Mouse (Mus musculus) ZHBTc4 (cell line): Measurements from ENCODE around the gene Habp2.

Experiments
- DNase-seq: peaks from one replicate; pipeline ENCODE4 v3.0.0-alpha.2; 2011; ENCODE audit warnings: low read depth, low spot score

Habp2 gene

DNA sequence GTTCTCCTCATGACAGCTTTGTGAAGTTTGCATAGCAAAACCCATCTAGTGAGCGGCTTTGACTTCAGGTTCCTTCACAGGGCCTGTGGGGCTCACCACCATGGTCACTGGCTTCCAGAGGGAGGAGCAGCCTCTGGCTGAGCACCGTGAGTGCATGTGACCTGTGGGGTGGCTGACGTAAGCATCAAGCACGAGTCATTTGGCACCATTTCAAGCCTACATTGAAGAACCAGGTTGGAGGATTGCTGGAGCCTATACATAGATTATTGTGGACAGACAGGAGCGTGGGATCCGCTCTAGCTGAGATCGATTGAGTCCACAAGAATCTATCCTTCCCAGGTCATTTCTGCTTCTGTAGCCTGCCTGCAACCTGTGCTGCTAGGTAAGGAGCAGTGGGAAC, at the start of gene Habp2:
Gene Habp2, plus strand, starts transcription at position 272 of the 400 bp plus-strand sequence.
- DNase-seq = no peak

DNA sequence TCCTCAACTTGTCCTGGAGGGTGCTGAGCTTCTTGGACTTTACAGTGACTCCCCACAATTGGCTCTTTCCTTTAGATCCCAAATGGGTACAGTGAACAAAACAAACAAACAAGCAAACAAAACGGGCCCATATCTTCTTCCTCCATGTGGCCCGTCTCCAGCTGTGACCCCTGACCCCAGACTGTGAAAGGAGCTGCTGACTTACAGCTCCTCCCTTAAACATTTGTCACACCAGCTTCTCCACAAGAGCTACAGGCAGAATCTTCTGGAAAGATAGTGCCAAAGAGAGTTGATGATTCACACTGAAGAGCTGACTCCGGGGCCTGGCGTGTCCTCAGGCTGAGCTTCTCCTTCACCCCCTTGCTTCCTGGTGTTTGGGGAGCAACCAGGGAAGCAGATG, 48.4 kb upstream of the Habp2 start:
- DNase-seq = no peak

DNA sequence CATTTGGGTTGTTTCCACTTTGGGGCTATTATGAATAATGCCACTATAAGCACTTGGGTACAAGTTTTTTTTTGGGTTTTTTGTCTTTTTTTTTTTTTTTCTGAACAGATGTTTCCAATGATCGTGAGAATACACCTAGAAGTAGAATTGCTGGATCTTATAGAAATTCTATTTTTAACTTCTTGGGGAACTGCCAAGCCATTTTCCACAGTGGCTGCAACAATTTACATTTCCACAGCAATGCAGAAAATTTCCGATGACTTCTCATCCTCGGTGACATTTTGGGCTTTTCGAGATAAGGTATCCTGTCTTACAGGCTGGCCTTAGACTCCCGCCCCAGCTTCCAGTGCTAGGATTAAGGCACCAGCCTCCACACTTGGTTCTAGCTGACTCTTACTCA, 41.7 kb upstream of the Habp2 start:
- no peak for DNase-seq

DNA sequence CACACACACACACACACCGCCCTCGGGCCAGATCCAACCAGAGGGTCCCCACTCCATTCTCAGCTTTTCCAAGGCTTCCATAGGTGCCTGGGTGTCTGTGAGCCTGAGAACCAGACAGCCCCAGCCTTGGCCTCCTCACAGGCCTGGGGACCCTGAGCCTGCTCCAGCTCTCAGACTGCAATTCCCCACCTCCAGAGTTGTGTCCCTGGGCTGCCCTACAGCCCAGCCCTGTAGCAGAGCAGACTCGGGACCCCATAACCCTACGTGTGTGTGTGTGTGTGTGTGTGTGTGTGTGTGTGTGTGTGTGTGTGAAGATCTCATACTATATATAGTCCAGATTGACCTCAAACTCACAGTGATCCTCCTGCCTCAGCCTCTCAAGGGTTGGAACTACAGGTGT, 34.1 kb upstream of the Habp2 start:
- DNase-seq = no peak

DNA sequence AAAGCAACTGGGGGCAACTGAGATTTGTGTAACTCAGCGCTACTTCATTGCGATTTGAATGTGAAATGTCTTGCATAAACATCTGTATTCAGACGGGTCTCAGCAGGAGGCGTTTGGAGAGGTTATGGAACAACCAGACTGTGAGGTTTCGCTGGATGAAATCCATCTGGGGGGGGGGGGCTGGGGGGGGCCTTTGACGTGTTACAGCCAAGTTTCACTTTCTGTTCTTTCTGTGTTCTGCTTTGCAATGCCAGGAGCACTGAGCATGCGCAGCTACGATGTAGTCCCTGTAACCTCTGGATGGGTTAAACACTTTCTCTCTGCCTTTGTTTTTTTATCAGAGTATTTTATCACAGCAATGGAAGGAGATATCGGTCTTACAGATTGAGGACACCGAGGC, 33.7 kb upstream of the Habp2 start:
- DNase-seq = no peak

DNA sequence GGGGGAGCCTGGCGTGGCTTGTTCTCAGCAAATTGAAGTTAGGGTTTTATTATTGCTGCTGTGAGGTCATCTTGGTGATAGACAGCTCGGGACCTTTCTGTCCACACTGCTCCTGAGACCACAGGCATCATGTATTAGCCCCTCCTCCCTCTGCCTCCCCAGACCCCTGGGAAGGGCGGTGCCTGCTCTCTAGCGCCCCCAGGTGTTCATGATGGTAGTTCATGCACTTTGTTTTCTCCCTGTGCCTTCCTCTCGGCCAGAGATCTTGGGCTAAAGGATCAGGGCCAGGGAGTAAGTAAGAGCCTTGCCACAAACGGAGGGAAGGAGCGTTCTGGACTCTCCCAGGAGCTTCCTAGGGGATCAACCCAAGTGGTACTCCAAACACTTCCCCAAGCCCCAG, 32.2 kb upstream of the Habp2 start:
- peak; percentile 65 for DNase-seq

DNA sequence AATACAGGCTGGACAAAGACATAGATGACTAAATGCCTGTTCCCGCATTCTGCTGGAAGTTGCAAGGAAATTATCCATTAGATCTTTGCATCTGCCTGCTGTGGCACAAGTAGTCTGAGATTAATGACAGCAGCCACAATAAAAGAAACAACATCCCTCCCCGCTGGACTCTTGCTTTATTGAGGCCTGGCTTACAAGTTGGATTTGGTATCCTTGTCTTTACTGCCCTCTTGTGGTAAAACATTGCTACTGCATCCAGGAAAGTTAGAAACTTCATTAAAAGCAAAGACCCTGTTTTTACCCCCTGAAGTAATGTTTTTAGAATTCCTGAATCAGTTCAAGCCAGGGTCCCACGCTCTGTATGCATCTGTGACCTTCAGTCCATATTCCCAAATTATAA, 31.4 kb upstream of the Habp2 start:
- peak; percentile 64 for DNase-seq

DNA sequence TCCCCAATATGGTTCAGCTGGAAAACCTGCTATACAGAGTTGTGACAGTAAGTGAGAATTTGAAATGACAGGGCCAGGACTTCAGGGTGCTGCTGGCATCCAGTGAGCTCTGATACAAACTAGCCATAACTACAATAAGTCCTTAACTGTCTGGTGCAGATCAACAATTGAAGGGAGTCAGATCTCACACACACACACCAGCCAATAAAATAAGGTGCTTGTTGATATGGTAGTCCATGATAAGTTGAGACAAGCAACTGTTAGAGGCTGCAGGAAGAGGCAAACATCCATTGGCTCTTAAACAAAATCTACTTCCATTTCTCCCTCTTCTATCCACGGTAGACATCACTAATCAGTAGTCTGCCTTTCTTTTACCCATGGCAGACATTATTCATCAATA, 30.7 kb upstream of the Habp2 start:
- no peak for DNase-seq

DNA sequence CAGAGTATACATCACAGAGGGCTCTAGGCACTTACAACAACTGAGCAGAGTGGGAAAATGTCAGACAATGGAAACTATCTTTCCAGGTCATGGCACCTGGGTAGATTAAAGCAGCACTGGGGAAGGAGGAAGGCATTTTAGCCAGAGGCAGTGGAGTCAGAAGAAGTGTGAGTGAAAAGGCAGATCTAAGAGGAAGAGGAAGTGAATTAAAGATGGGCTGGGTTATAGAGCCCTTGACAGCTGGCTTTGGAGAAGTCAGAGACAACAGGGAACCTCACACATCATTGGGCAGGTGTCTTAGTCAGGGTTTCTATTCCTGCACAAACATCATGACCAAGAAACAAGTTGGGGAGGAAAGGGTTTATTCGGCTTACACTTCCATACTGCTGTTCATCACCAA, 30.2 kb upstream of the Habp2 start:
- no peak for DNase-seq

DNA sequence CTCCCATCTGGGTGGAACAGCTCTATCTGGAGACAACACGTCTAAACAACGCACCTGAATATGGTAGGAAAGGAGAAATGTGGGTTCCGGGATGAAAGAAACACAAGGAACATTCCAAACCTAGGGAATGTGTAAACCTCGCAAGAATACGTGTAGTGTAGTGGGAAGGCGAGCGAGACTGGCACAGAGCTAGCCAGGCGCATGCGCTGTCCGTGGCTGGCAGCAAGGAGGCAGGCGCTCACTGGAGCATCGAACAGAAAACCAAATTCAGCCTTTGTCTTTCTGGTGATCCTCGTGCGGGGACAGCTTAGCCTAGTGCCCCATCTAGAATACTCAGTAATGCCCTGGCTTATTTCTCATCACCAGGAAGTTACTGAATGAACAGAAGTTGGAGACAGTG, 23.2 kb upstream of the Habp2 start:
- no peak for DNase-seq

DNA sequence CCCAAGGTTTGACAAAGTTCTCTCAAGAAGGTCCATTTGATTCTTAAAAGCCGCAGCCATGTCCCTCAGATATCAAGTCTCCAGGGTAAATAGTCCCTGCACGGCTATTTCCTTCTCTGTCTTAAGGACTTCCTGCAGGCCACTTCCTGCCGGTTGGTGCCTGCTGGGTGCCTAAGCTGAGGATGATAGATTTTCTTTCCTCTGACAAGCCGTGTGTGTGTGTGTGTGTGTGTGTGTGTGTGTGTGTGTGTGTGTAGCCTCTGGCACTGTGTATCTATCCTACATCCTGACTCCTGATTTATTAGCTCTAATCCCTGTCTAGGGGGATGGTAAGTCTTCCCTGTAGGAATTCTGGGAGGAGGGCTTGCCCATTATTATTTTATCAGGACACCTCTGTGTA, 22.8 kb upstream of the Habp2 start:
- no peak for DNase-seq

DNA sequence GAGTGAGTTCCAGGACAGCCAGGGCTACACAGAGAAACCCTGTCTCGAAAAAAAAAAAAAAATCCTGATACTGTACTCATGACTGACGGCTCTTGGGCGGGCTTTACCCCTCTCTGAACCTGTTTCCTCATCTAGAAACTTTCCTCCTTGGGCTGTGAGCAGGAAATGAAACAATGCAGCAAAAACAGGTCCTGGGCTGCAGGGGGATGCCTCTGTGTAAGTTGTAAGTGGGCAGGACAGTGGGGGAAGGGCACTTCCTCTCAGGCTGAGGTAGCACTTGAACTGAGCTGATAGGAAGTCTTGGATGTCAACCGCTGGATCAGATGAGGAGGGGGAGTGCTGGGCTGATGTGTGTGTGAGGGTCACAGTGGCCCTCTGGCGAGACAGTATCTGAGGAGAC, 21.8 kb upstream of the Habp2 start:
- no peak for DNase-seq

DNA sequence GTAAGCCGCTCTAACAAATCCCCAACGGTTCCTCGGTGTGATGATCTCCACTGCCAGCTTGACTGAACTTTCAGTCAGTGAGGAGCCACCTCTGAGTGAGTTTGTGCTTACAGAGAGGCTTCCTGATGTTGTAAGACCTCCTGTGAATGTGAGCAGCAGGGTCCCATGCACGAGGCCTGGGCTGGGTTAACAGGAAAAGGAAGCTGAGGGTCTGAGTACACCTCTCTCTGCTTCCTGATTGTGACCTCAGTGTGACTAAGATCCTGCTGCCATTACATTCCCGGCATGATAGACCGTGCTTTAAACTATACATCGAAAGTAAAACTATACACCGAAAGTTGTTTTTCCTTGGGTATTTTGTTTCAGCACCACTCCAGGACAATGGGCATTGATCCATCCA, 14.9 kb upstream of the Habp2 start:
- no peak for DNase-seq

DNA sequence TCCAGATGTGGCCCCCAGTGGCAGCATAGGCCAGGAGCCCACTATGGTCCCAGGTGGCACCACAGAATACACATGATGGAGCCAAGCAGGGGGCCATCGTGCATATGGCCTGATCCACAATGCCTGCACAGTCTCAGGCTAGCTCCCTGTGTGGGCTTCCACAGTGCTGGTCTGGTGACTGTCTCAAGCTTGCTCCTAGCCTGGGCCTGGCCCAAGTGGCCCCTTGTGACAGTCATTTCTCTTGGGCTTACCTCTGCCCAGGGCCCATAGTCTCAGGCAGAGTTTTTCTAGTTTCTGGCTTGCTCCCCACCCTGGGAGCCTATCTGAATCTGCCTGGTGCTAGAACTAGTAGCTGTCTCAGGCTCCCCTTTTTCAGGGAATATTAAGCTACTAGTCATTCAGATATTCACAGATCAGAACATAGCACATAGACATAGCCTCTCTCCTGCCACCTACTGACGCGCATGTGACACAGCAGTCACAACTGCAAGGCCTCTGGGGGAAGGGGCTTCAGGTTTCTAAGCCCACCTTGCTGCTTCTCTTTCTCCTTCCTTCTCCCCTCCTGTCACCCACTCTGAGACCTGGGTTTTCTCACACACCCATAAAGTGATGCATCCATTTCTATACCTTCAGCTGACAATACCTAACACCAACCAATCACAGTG, 9.7 kb upstream of the Habp2 start:
- no peak for DNase-seq

DNA sequence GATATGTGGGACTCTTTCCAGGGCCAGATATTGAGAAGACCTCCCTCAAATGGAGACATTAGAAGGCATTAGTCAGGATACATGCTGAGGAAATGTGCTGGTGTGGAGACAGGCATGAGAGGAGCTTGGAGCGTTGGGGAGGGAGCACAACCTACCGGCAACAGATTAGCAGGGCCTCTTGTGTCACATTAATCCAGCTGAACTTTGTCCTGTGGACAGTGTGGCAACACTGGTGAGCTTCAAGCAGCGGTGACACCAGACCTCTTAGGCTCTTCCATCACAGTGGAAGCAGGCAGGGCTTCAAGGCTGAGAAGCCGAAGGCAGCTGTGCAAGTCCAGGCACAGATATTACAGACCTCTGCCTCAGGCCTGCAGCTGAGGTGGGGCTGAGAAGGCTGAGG, 9.0 kb upstream of the Habp2 start:
- no peak for DNase-seq

DNA sequence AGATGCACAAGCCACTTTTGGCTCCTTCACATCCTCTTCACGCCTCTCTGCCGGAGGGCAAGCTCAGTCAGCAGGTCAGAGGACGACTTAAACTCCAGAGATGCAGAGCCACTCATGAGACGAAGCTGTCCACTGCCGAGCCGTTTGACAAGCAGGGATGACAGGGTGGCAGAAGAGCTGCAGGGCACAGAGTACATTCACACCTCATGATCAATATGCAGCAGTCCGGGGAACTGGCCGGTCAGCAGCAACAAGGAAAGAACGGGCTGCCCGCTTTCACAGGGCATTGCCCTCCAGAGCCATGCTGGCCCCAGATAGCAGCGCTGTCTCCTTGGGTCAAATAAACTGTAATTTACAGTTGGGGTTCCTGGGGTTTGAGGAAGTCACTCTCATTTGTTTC, 8.6 kb upstream of the Habp2 start:
- no peak for DNase-seq

DNA sequence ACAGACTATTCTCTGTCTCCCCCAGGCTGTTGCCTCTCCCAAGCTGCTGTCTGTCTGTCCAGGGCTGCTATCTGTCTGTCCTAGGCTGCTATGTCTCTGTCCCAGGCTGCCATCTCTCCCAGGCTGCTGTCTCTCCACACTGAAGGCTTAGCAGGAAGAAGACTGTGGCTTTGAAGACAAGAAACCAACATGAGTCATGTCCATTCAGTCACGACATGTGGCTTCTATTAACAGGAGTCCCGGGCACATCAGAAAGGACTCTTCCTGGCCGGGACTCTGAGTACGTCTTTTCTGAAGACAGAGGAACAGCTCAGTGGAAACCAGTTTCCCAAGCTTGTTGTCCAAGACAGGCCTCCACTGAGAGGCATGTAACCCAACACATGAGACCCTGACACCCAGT, 1.7 kb upstream of the Habp2 start:
- no peak for DNase-seq

DNA sequence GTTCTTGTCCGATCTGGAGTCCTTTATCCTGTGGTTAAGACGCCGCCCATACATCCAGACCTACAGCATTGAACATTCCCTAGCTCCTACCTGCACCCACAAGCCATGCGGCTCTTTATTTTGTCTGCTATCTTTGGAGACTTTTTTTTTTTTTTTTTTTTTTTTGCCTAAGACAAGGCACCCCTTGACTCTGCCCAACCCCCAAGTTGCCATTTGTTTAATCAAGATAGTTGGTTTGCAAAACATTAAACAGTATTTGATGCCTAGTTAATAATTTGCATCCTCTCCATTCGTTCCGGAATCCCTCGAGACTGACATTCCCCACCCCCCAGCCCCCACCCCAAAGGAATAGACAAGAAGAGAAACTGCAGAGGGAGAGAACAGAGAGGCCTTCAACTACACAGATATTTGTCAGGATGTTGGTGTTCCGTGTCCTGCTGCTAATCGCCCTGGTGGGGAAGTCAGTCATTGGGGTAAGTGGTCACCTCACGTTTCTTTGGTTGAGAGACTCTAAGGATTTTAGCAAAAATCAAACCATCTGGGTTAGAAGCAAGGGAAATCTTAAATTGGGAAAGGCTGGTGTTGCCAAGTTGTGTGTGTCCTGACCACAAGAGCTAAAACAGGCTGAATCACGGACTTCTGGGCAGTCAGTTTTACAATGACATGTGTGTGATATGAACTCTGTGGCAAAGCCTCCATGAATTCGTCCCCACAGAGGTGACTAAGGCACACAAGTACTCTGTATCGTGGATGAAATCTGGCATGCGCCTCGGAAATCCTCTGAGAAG, 837 bp downstream of the Habp2 start:
- DNase-seq = no peak

DNA sequence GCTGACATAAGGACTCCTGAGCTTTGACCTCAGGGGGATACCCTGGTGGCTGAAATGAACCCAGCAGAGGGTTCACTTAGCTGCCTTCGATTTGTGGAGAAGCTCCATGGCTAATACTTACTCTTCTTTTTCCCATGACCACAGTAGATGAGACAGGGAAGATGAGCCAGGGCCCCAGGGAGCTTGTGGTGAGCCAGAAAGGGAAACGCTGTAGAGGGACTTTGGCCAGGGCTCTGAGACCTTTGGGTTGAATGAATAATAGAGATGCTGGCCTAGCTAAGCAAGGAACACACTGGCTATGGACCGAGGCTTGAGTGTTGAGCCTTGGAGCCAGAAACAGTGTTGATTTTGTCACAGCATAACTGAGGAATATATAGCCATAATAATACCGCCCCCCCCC, 1.5 kb downstream of the Habp2 start:
- DNase-seq = no peak

DNA sequence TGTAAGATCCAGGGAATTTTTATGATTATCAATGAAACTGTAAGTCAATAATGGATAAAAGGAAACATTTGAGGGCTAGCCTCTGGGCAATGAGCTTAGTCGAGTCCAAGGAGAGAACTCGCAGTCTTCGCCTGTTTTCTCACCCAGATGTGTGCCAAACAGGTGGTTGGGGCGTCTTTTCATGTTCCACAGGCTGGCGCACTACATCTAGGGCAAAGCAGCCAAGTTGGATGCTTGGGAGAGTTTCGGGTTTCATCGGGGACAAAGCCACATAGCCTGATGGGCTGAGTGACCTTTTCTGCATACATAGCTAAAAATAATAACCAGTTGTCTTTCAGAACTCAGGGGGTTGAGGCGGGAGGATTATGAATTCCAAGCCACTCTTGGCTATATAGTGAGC, 2.7 kb downstream of the Habp2 start:
- DNase-seq = no peak

DNA sequence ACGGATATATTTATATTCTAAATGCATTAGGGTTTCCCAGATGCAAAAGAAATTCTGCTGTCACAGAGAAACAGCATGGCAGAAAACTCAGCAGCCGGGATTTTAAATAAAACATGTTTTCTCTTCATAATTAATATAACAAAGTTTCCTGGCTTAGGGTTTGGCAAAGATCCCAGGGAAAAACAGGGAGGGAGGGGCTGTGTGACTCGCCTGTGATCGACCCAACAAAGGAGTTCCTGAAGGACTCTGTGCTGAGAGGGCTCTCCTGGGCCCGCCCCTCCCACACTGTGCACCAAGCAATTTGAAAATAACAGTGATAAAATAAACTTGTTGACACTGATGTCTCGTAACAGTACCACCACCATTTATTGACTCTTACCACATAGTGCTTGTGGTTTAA, 5.0 kb downstream of the Habp2 start:
- DNase-seq = no peak

DNA sequence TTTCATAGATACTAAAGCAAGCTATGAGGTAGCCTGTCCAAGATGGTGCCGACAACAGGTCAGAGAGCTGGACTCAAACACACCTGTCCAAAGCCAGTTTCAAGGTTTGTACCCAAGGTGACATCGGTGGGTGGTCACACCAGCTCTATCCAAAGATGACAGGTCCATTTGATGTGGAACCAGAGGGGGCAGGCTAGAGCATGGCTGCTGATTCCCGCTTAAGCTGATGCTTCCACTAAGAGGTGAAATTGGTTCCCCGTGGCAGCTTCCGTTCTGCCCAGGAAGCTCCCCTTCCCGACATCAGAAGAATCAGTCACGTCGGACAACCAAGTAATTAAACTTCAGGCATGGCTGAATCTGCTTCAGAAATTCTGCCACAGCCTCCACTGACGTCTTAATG, 5.4 kb downstream of the Habp2 start:
- peak; percentile 51 for DNase-seq

DNA sequence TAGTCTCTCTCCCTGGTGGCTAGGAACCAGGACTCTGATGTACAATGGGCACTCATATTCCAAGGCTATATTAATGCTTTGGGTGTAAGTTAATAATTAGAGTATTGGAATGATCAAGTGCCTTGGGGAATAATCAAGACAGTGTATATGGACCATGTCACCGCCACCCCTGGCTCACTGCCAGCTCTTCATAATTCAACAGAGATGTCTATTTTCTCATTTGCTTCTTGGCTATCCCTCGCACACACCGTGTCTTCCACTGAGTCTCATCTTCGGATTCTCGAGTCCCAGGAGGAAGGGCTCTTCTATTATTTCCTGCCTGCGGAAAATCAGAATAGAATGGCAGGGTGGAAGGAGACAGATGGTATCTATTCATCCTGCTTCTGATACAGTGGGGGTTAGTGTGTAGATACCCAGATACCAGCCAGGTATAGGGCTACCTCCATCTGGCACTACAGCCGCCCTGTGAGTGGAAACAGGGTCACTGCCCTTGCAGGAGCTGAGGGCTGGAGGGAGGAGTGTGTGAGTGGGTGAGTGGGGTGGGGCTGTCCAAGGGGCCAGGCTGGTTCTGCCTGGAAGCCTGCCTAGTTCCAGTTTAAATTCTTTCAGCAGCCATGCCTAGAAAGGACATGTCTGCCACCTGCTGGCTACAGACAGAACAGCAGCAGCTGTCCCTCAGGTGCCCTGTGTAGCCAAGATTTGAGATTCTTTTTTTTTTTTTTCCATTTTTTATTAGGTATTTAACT, 7.9 kb downstream of the Habp2 start:
- DNase-seq = peak; percentile 82
